Mouse (Mus musculus): ENCODE measurements at regions not wholly inside any gene's neighbourhood (a gene's known extent, or its start where the extent isn't known, plus 50 kb on each side); places are given as distances from the start of the nearest gene placed in this dataset.
A peak's percentile ranks its signal among the peaks of the same experiment; 100 is the strongest.

- intact Hi-C loops (cut with DNase I) = no loop called here
- DNase-seq = no peak
Measured at GRCm38 (mm10) chr14:97694238-97694637, 475.3 kb downstream of the Dach1 start.

DNA sequence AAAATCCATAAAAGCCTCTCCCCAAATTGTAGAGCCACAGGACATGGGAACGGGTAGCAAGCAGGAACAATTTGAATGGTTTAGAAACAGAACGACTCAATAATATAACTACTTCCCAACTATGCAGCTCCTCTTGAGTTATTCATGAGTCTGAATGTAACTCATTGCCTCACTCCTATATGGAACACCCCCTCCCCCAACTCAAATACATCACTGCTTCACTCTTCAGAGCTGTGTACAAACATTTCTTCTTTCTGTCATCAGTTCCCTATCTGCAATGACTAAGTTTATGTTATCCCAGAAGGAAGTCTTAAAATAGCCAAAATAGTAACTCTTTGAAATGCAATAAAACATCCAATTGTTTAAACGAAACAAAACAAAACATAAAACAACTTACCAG is 484.9 kb downstream of the Dach1 start:
- intact Hi-C loops (cut with DNase I) = no loop called here
- no peak for DNase-seq

DNA sequence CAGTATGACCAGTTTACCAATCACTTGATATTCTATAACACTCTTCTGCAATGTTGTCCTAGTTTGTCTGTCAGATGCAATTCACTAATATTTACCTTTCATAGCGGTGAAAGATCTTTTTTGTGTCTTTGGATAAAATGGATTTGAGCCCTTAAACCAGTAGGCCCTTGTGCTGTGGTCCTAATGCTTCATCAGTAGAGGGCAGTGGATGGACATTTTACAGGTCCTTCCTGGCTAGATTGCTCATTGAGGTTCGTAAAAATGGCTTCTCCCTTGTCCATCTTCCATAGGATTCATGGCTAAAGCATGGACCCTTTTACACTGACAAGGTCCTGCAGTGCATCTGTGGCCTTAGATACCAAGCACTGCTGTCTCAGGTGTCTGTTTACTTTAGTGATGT is 501.8 kb downstream of the Dach1 start:
- intact Hi-C loops (cut with DNase I) = no loop called here
- DNase-seq = no peak

- intact Hi-C loops (cut with DNase I) = no loop called here
Measured at GRCm38 (mm10) chr14:97638187-97638792, 531.3 kb downstream of the Dach1 start.

DNA sequence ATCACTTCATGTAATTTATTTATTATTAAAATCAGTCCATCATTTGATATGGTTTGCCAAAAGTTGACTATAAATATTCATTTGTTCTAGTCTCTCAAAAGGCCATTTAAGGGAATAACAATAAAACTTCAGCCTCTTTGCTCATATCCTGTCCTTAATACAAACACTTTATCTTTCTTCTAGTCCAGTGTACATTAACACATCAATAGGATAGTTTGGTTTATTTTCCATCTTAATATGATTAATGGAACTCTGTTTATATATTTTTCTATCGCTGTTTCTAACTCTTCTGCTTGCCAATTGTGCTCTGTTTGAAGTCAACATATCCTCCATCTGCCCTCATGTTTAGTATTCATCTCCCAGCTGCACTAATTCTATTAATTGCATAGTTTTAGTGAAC is 558.1 kb downstream of the Dach1 start:
- no peak for DNase-seq
- intact Hi-C loops (cut with DNase I) = no loop called here

More at GRCm38 (mm10) chr14:97638187-97638792, 531.3 kb downstream of the Dach1 start:
- DNase-seq = no peak

DNA sequence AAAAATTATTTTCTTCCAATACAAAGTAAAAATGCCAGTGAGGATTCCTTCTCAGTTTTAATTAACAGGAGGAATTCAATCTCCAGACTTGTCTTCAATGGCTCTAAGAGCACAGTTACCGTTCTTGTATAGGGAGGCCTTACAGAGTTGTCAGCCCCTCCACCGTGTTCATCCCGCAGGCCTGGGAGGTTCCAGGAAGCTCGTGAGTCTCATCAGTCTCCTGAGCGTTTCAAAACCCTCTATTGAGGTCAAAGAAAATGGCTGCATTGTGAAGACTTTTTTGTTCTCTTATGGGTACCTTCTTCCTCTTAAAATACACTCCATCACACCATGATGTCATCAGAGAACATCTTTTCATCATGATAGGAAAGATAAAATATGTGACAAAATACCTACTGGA is 572.9 kb downstream of the Dach1 start:
- DNase-seq = no peak
- intact Hi-C loops (cut with DNase I) = no loop called here

GRCm38 (mm10) chr14:97588611-97589010 is 581.0 kb downstream of the Dach1 start:
- DNase-seq = no peak
- intact Hi-C loops (cut with DNase I) = no loop called here

- intact Hi-C loops (cut with DNase I) = no loop called here
- peak; percentile 65 for DNase-seq
Measured at GRCm38 (mm10) chr14:97588182-97588581, 581.4 kb downstream of the Dach1 start.

GRCm38 (mm10) chr14:97586962-97587361 is 582.6 kb downstream of the Dach1 start:
- peak; percentile 12 for DNase-seq
- intact Hi-C loops (cut with DNase I) = no loop called here

DNA sequence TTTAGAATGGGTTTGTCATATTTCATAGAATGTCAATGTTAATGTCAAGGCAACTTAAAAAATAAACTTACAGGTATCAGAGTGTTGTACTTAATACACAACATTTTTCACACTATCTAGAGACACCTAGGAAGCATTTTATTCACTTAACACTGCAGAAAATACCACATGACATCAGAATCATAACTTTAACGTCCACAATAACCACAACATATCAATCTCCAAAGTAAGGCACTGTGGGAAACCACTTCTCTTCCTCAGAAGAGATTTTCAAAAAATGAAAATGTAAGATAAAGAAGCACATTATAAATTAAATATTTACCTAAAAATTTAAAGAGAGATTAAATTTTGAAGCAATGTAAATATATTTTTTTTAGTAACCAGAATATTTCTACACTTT is 599.3 kb downstream of the Dach1 start:
- intact Hi-C loops (cut with DNase I) = no loop called here
- DNase-seq = no peak

DNA sequence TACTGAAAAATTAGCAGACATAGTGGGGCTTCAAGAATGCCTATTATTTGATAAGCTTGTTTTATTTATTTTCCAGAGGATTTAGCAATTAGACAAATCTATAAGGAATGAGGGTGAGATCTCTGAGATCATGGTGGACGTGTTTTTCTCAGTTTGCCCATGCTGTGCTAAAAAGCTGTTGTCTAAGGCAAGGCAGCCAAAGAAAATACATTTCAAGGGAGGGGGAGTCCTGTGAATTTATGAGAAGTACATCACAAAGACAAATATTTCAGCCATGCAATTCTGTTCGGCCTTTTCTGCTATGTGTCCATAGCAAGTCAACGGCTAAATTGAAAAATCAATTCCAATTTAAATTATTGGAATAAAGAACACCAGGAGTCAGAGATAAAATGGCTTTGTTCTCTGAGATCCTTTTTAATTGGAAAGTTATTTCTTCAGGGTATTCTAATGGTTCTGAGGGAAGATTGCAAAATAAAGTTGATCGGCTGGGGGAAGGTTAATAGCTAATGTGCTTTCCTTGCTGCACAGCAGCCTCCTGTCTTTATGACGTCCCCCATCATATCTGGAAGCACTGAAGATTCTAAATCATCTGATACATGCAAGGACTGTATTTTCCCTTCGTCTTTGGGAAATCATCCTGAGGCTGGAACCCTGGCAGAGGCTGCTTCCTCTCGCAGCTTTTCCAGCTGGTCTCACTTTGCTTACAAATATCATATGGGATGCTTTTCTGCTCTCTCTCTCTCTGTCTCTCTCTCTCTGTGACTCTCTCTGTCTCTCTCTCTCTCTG is 609.3 kb downstream of the Dach1 start:
- peak; percentile 35 for DNase-seq
- intact Hi-C loops (cut with DNase I) = no loop called here

GRCm38 (mm10) chr14:97559559-97559958 is 610.0 kb downstream of the Dach1 start:
- intact Hi-C loops (cut with DNase I) = no loop called here
- DNase-seq = peak; percentile 27

- DNase-seq = no peak
- intact Hi-C loops (cut with DNase I) = no loop called here
Measured at GRCm38 (mm10) chr14:97558289-97558688, 611.3 kb downstream of the Dach1 start.

DNA sequence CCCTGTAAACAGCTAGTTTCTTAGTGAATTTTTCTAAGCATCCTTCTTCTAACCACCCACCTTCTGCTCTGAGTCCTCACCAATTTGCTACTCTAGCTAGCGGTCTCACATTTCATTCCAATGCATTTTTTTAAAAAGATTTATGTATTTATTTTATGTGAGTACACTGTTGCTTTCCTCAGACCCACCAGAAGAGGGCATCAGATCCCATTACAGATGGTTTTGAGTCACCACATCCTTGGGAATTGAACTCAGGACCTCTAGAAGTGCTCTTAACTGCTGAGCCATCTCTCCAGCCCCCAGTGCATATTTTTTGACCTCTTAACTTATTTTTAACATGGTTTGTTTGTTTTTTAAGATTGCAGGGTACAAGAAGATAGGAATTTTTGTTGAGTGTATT is 611.7 kb downstream of the Dach1 start:
- intact Hi-C loops (cut with DNase I) = no loop called here
- DNase-seq = no peak

- intact Hi-C loops (cut with DNase I) = no loop called here
- DNase-seq = no peak
Measured at GRCm38 (mm10) chr14:97546276-97546675, 623.3 kb downstream of the Dach1 start.

DNA sequence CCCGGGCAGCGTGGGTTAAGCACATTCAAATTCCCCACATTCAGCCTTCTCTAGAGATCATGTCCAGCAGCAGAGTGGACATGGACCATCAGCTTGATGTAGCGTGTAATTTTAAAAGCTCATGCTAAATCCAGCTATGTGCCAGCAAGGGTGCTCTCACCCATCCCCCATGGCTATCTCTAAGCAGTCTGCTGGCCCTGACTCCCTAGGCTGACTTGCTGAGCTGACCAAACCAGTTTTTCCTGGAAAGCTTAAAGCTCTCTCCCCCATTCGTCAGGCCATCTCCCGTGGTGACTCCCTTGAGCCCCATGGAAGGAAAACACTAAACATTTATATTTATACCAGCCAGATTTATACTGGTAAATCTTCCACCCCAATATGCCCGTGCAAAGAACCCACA is 625.3 kb downstream of the Dach1 start:
- intact Hi-C loops (cut with DNase I) = no loop called here
- DNase-seq = no peak

GRCm38 (mm10) chr14:97537012-97537411 is 632.6 kb downstream of the Dach1 start:
- no peak for DNase-seq
- intact Hi-C loops (cut with DNase I) = no loop called here

DNA sequence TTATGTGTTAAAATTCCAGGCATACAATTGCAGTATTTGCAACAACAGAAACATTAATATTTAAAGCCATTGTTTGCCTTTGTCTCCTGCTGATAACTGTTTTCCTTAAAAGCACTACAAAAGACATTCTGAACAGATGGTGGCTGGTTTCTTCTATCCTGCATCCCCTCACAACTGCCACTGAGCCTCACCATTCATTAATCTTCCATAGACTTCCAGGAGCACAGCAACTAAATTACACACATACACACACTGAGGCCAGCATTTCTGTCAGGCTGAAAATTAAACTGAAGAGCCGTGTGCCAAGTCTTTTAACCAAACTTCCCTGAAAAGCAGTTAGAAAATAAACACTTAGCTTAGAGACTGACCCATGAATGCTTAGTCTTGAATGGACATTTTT is 658.2 kb downstream of the Dach1 start:
- no peak for DNase-seq

GRCm38 (mm10) chr14:97489427-97490347 is 679.9 kb downstream of the Dach1 start:
- intact Hi-C loops (cut with DNase I) = no loop called here
- DNase-seq = peak; percentile 84

More for the DNA sequence above, 658.2 kb downstream of the Dach1 start:
- intact Hi-C loops (cut with DNase I) = no loop called here

DNA sequence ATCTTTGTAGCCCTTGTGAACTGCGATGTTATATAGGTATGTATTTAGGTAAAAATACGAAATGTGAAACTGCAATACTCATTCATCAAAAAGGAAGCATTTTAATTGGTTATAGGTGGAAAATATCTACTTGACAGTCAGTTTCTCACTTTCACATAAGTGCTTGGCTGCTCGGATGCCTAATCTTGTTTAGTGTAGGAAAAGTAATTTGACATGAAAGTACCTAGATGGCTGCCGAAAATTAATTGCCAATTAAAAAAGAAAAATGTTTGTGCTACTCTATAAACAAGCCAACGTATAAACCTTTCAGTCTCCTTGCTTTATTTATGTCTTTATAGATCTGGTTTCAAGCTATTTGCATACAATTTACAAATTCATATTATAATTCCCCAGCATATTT is 691.3 kb downstream of the Dach1 start:
- no peak for DNase-seq
- intact Hi-C loops (cut with DNase I) = no loop called here

DNA sequence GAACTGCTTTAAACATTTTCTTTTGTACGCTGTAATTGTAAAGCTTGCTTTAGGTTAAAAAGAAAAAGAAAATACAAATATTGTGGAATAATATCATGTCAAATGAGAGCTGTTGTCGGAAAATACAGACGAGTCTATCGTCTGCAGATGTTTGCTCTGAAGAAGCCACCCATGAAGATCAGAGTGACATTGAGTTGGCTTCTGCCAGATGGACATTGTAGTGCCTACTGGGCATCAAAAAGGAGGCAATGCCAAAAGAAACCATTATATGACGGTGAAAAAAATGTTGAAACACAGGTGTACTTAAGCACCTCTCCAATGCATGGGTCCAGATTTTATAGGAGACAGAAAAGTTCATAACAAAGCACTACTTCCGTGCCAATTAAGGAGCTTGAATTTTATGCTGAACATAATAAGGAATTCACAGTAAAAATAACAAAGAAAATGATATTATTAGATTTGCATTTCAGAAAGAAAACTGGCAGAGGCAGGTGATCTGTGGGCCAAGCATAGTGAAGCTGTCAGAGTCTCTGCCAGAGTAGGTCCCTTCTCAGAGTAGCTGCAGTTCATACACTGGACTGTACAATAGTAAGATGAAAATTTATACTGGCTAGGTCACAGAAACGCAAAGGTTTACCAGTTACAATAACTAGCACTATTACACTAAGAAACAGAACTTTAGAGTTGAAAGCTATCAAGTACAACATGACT is 718.9 kb downstream of the Dach1 start:
- intact Hi-C loops (cut with DNase I) = no loop called here
- peak; percentile 39 for DNase-seq
